Mouse (Mus musculus): ENCODE data around the gene Npr3.

DNA sequence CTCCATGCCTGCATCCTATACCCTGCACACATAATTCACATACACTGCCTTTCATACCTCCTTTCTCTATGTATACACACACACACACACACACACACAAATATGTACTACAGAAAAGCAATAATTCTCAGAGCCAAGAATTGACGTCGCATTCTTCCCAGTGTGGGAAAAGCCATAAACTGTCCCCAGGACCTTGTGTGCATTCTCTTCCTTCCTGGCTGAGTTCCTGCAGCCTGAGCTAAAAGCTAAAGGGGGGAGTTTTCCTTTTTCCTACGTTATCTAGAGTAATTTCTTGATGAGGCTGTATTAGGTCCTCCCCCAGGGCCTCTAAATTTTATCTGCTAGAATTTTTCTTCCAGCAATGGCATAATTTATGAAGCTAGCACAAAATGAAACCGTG, 103.5 kb downstream of the Npr3 start:
- TF ChIP-seq CTCF (IDR thresholded peaks at IDR 0.05; ENCODE audit: borderline replicate concordance, control insufficient read depth, extremely low read depth, insufficient read depth, low read length, poor library complexity), result no peak
- no peak for TF ChIP-seq POLR2A (IDR thresholded peaks at IDR 0.05; ENCODE audit: control insufficient read depth, extremely low read depth, insufficient read depth, low read length, poor library complexity)
